Mouse (Mus musculus) ES-E14 (cell line): Measurements from ENCODE around the gene Pilrb2. TPM values are rescaled to one million over a fixed set of nuclear protein-coding genes. Genes with fewer than 3 reads are reported as not detected.

ENCODE experiments used
- DNase-seq: peaks from one replicate; pipeline ENCODE4 v3.0.0-alpha.2; 2013; ENCODE audit warnings: low read depth, low spot score
- H3K27ac ChIP-seq: 2 replicates; pipeline ENCODE4 v1.5.1; 2012; ENCODE audit warnings: low read depth, mild to moderate bottlenecking, low read length, moderate library complexity, mixed read lengths; ENCODE audit not compliant: poor library complexity, insufficient read depth, severe bottlenecking
- H3K36me3 ChIP-seq: 2 replicates; pipeline ENCODE4 v1.6.1; 2012; ENCODE audit warnings: mild to moderate bottlenecking, low read length, moderate library complexity, mixed read lengths; ENCODE audit not compliant: control insufficient read depth, poor library complexity, insufficient read depth, severe bottlenecking
- H3K4me1 ChIP-seq, 2 experiments: fragments of 150-350 bp in 1 of 2; sonication (generic) in 1 of 2; 2 replicates each; pipeline ENCODE4 v1.6.1; 2012; ENCODE audit warnings: low read length in 2 of 2, mild to moderate bottlenecking in 1 of 2, mixed read lengths in 1 of 2; ENCODE audit not compliant: control insufficient read depth in 2 of 2, insufficient read depth in 2 of 2, poor library complexity in 1 of 2
- H3K4me3 ChIP-seq, 2 experiments: fragments of 150-350 bp in 1 of 2; sonication (generic) in 1 of 2; 2 replicates each; pipeline ENCODE4 v1.5.1; 2012; ENCODE audit warnings: low read length in 2 of 2, low read depth in 1 of 2, mild to moderate bottlenecking in 1 of 2, mixed read lengths in 1 of 2; ENCODE audit not compliant: insufficient read depth in 1 of 2, poor library complexity in 1 of 2, severe bottlenecking in 1 of 2
- H3K9ac ChIP-seq: 2 replicates; pipeline ENCODE4 v1.6.1; 2012; ENCODE audit warnings: low read depth, mild to moderate bottlenecking, low read length, mixed read lengths; ENCODE audit not compliant: poor library complexity, insufficient read depth, severe bottlenecking
- H3K9me3 ChIP-seq: fragments of 150-350 bp; sonication (generic); 2 replicates; pipeline ENCODE4 v1.6.1; 2012; ENCODE audit warnings: low read depth, mild to moderate bottlenecking, low read length; ENCODE audit not compliant: control insufficient read depth, insufficient read depth
- CHD2 ChIP-seq: IDR thresholded peaks from 2 replicates; pipeline ENCODE4 v1.6.1; 2014; ENCODE audit warnings: mild to moderate bottlenecking, low read depth, low read length, inconsistent platforms
- HCFC1 ChIP-seq: IDR thresholded peaks from 2 replicates; pipeline ENCODE4 v1.6.1; 2012; ENCODE audit warnings: low read length, inconsistent platforms, borderline replicate concordance; ENCODE audit not compliant: insufficient read depth
- MAFK ChIP-seq: IDR thresholded peaks from 2 replicates; pipeline ENCODE4 v1.6.1; 2014; ENCODE audit warnings: mild to moderate bottlenecking, low read depth, low read length, inconsistent platforms; ENCODE audit not compliant: insufficient read depth
- ZC3H11A ChIP-seq: IDR thresholded peaks from 2 replicates; pipeline ENCODE4 v1.6.1; 2012; ENCODE audit warnings: low read depth, mild to moderate bottlenecking, inconsistent platforms, low read length, borderline replicate concordance
- ZNF384 ChIP-seq: IDR thresholded peaks from 2 replicates; pipeline ENCODE4 v1.6.1; 2012; ENCODE audit warnings: low read depth, low read length, inconsistent platforms
- in situ Hi-C, 2 experiments: fragments of 600-800 bp; cut with MboI; formaldehyde crosslinking; loops; one replicate each; pipeline ENCODE4 v1.15.1; 2025; ENCODE audit warnings: low sequenced_read_pairs in 2 of 2, inconsistent platforms in 1 of 2; ENCODE audit not compliant: unreplicated experiment in 2 of 2
- total RNA-seq: library from RNA; depleted of rRNA; stranded (reverse); fragments of 300-350 nt; gene quantifications from 2 replicates; pipeline ENCODE4 v1.2.3, GENCODE M21; 2012

Gene Pilrb2
- total RNA-seq, 1 experiment = not detected

DNA sequence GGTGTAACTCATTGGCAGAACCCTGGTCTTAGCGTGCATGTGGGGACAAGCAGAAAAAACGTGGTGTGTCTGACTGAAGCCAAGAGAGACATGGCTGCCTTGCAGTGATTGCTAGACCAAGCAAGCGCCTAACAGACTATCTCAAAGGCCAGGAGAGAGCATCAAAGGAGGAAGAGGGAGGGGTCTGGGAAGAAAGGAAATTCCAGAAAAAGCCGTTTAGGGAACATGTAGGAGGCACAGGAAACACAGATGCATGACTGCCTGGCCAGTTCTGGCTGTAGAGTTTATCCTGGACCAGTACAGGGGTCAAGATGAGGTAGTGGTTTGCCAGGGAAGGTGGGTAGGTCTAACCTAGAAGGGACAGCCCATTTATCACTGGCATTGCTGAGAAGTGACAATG is 38.1 kb downstream of the Pilrb2 start:
- DNase-seq = no peak
- no peaks in the 10 kb centered on the region for H3K4me1 ChIP-seq
- no peaks in the 10 kb centered on the region for H3K9me3 ChIP-seq
- no peak overlapping the region for H3K9ac ChIP-seq
- in situ Hi-C loops = no loop called here
- H3K4me3 ChIP-seq = no peak overlapping the region
- TF ChIP-seq CHD2 = no peak
- H3K27ac ChIP-seq = no peak overlapping the region
- H3K36me3 ChIP-seq = no peaks in the 10 kb centered on the region

DNA sequence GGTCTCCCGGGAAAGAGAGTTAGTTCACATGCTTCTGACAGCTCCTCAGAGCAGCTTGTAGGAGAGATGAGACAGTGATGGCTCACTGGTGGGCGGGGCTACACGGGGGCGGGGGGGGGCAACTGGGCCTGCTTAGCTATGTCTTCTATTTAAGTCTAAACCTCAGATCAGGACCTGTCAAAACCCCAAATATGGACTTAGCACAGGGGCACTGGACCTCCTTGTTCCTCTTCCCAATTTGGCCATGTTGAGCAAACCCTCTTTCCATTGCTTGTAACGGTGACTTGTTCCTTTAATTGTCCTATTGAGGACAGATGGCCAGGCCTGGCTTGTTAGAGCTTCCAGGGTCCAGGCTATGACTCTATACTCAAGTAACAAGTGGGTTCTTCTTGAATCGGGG is 40.1 kb downstream of the Pilrb2 start:
- in situ Hi-C loops = no loop called here
- no peak overlapping the region for H3K9ac ChIP-seq

DNA sequence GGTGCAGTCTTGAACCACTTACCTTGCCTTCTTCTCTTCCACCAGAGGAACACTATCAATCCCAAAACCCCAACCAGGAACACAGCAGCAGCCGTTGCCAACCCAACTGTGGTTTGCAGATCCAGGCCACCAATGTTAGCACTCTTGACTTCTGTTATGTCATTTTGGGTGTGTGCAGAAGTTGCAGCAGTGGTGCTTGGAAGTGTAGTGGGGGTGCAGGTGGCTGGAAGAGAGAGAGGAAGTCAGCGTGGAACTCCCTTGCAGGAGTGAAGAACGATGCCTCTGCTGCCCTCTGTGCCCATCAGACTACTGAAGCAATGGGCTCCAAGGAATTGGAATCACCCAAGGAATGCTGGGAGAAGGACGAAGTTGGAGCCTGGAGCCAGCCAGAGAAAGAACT is 40.5 kb downstream of the Pilrb2 start:
- TF ChIP-seq ZC3H11A (no peak), MAFK (no peak), CHD2 (no peak)
- Histone ChIP-seq H3K27ac (no peak overlapping the region), H3K4me3 (no peak overlapping the region), H3K4me1 (no peaks in the 10 kb centered on the region), H3K36me3 (no peaks in the 10 kb centered on the region), H3K9ac (no peak overlapping the region), H3K9me3 (no peaks in the 10 kb centered on the region)
- in situ Hi-C loops = no loop called here
- no peak for DNase-seq

More for the DNA sequence above, 40.1 kb downstream of the Pilrb2 start:
- DNase-seq = no peak
- no peak overlapping the region for H3K27ac ChIP-seq
- TF ChIP-seq ZNF384 = no peak
- no peak for TF ChIP-seq HCFC1
- TF ChIP-seq ZC3H11A = no peak
- TF ChIP-seq CHD2 = no peak
- no peak for TF ChIP-seq MAFK
- no peaks in the 10 kb centered on the region for H3K9me3 ChIP-seq
- H3K36me3 ChIP-seq = no peaks in the 10 kb centered on the region
- no peak overlapping the region for H3K4me3 ChIP-seq
- no peaks in the 10 kb centered on the region for H3K4me1 ChIP-seq

DNA sequence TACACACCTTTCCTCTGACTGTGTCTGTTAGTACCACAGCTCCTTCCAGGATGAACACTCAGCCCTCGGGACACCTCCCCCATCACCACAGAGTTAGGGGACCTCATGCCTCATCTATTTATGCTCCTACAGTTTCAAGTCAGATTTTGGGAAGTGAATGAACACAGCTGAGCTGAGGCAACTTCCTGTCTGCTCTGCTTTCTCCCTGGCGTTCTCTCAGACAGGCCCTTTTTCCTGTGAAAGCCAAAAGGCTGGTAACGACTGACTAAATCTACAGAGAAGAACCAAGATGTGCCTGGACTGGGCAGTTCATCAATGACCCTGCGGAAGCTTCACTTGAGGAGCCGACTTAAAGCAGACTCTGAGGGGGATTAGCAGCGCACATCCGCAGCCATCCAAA is 41.4 kb downstream of the Pilrb2 start:
- in situ Hi-C loops = no loop called here
- no peak overlapping the region for H3K27ac ChIP-seq

DNA sequence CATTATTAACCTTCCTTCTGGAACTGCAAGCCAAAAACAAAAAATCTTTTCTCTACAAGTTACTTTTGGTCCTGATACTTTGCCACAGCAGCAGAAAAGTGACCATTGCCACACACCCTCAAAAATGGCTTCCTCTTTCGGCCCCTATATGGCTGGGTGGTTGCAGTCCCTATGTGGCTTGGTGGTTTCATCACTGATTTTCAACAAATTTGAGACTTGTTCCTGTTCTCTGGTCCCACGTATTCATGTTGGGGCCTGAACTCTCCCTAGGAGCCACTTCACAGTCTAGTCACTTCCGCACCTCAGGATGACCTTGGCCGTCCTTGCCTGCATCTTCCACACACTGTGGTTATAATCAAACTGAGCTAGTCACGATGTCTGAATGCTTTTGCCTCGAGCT is 42.9 kb downstream of the Pilrb2 start:
- H3K9me3 ChIP-seq = no peaks in the 10 kb centered on the region
- no peak overlapping the region for H3K27ac ChIP-seq
- TF ChIP-seq ZC3H11A (no peak), ZNF384 (no peak), MAFK (no peak), CHD2 (no peak)
- in situ Hi-C loops = no loop called here
- H3K9ac ChIP-seq = no peak overlapping the region
- H3K4me3 ChIP-seq = no peak overlapping the region
- no peaks in the 10 kb centered on the region for H3K36me3 ChIP-seq
- no peaks in the 10 kb centered on the region for H3K4me1 ChIP-seq
- DNase-seq = no peak

More for the DNA sequence above, 41.4 kb downstream of the Pilrb2 start:
- no peak overlapping the region for H3K9ac ChIP-seq
- TF ChIP-seq HCFC1 = no peak
- no peak for TF ChIP-seq MAFK
- TF ChIP-seq ZNF384 = no peak
- TF ChIP-seq CHD2 = no peak
- no peak for TF ChIP-seq ZC3H11A
- no peaks in the 10 kb centered on the region for H3K9me3 ChIP-seq
- no peak overlapping the region for H3K4me3 ChIP-seq
- DNase-seq = no peak
- H3K36me3 ChIP-seq = no peaks in the 10 kb centered on the region
- H3K4me1 ChIP-seq = no peaks in the 10 kb centered on the region
